Mouse (Mus musculus): ENCODE measurements around the gene Ets2.

DNA sequence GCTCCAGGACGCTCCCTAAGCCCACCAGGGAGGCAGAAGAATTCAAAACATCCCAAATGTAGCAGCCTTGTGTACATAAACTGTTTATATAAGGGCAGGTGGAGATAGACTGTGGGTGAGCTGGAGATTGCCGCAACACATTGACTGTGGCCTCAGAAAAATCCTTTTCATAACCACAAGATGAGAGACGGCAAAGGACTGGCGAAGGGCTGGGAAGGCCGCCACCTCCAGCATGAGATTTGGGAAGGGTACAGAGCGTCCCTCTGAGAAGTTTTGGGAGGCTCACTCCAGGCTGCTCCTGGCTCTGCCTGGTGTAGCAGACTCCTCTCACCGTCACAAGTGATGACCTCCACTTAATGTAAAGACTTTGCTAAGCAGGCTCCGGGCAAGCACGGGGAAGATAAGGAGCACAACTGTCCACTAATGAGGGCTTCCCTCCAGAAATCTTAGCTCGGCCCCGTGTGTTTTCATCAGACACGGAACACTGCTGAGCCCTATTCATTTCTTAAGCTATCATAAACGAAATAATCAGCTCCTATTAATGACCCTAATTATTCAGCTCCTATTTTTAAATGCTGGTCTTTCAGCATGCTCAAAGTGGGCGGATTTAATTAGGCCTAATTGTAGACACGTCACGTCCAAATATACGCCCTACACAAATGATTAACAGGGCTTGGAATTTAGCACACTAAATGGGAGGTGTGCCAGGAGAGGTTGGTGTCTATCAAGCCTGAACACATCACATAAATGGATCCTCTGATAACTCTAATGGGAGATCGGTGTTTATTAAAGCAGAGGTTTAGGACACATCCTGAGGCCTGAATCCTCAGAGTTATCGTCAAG, 33.5 kb upstream of the Ets2 start:
- TF ChIP-seq CTCF (IDR thresholded peaks at IDR 0.05; ENCODE audit: low read depth) = no peak
- no peak for TF ChIP-seq EP300 (IDR thresholded peaks at IDR 0.05; ENCODE audit: low read depth)
